Mouse (Mus musculus) spleen, postnatal 14 days (tissue): ENCODE data around the gene Osgepl1.
"Not testable (repeated sequence)": the region's sequence is repeated elsewhere in the genome, so short reads cannot be mapped to it uniquely, and the experiment has no call there.

Source experiments
- DNase-seq, 2 experiments: peaks; one replicate each; pipeline ENCODE4 v3.0.0; 2021 to 2022; ENCODE audit warnings: low spot score in 2 of 2

Gene Osgepl1

DNA sequence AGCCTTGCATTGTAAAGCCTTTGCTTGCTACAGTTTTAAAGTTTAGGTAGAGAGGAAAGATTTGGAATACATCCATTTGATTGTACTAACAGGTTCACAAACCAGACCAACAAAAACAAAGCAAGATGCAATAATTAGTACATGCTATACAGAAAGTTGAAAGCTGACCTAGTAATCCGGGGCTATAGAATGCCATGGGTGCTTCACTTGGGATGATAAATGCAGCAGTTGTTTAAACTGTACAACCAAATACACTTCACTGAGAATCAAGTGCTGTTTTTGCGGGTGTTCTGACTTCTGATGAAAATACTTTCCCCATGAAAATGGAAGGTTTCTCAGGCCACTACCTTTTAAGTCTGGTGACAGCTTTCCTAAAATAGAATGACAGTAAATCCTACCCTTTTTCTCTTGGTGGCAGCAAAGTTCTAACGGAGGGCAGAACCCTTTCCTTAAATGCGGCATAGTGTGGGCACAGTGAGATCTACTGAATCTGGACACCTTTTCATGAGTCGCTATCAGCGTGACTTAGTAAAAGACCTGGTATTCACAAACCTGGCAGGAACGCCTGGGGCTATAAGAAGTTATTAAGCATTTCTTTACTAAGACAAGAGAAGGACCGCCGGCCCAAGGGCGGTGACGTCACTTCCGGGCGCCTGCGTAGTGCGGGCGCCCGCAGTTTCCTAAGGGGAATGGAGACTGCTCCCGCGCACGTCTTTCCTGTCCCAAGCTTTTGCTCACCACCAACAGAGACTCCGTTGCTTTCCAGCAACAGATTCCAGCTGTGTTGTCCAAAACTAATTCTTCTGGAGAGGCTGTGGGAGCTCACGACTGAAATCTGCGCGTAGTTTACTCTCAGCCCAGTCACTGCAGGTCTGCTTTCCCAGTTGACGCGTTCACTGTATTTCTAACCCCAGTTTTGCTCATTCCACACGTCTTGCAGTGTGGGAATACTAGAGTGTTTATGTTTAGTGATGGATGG lies at the start of gene Osgepl1:
Gene Osgepl1, plus strand, starts transcription at position 636 of the 979 bp plus-strand sequence.
- peak; percentile 64 to 76 for DNase-seq

DNA sequence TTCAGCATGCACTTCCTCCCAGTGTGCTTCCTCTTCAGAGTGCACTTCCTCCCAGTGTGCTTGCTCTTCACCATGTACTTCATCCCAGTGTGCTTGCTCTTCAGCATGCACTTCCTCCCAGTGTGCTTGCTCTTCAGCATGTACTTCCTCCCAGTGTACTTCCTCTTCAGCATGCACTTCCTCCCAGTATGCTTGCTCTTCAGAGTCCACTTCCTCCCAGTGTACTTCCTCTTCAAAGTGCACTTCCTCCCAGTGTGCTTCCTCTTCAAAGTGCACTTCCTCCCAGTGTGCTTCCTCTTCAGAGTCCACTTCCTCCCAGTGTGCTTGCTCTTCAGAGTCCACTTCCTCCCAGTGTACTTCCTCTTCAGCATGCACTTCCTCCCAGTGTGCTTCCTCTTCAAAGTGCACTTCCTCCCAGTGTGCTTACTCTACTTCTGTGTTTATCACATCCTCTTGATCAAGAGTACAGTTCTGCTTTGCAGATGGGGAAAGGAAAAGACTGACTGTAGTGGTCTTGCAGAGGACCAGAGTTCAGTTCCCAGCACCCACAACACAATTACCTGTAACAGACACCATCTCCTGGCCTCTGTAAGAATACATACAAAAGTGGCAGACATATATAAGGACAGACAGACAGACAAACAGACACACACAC lies 48.3 kb upstream of the Osgepl1 start:
- not testable (repeated sequence) for DNase-seq

DNA sequence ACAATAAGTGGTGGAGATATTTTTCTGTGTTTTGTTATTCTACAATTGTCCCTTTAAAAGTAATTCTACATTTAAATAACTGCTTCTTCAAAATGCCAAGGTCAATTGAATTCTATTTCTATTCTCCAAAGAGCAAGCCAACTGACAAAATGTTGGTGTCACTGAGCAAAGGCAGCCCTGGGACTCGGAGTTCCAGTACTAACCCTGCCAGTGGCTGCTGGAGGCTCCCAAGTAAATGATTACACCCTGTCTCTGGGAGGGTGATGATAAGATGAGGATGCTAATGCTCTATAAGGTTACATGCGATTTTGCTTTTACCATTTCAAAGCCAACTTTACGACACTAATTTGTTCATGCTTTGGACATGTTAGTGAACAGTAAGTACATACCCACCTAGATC lies 43.5 kb upstream of the Osgepl1 start:
- no peak for DNase-seq

DNA sequence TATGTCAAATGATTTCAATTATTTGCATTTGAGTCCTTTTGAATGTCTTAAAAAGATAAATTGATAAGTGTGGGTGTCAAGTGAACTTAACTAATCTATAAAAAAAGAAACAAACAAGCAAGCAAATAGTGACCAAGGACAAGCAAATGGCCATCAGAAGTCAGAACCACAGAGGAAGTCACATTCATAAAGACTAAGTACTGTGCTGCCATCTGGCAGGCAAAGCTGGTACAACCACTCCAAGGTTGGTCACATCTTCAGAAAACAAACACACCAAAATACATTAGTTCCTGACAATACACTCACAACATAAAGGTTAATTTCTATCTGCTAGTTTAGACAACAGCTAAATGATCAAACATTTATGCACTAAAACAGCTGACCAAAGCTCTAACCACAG lies 40.8 kb upstream of the Osgepl1 start:
- no peak for DNase-seq

DNA sequence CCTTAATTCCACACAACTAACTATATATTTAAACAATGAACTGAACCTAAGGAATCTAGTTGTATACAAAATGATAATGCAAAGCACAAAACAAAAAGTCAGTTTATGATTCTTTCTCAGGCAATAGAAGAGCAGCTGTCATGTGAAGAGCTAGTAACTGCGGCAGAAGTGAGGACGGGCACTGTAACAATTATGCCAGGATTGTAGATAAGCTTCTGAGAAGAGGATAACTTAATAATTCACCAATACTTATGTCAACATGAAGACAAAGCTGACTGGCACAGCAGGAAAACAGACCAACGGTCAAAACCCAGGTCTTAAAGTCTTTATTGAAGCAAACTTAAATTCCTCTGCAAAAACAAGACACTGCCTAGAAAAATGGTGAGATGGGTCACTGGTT lies 22.2 kb upstream of the Osgepl1 start:
- DNase-seq, result no peak

DNA sequence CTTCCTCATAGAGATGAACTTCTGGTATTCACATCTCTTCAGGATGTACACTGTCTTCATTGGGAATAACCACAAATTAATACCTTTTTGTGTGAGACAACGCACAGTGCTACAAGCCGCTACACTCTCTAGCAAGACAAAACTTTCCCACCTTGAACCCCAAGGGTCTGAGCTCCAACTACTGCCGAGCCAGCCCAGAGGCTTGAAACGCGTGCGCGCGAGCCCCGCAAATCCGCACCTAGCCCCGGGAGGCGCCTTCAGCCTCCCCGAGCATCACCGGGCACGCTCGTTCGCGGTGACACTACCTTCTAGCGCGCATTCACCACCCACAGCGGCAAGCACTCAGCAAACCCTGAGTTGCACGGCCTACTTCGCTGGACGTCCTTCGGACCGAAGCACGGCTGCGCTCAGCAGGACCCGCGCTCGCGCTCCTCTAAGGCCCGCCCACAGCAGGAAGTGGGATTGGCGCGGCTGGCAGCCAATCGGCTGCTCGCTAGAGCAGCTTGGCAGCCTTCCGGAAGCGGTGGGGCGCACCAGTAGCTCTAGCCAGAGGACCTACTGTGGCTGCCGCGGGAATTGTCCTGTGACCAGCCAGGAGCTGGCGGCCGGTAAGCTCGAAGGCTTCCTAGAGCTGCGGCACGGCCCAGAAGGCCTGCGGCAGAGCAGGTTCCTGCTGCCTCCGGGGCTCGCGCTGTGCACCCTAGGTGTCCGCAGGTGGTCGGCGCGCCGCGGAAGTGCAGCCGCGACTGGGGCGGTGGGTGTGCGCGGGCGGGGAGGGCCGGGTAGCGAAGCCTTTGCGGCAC lies 16.6 kb upstream of the Osgepl1 start, which contains the start of the genes Pms1, Ormdl1 and Gm28778:
Gene Pms1, minus strand, starts transcription at position 438 of the 803 bp plus-strand sequence.
Gene Ormdl1, plus strand, starts transcription at position 515 of the 803 bp plus-strand sequence.
Gene Gm28778, plus strand, starts transcription at position 531 of the 803 bp plus-strand sequence.
- DNase-seq, result peak; percentile 86 to 88

DNA sequence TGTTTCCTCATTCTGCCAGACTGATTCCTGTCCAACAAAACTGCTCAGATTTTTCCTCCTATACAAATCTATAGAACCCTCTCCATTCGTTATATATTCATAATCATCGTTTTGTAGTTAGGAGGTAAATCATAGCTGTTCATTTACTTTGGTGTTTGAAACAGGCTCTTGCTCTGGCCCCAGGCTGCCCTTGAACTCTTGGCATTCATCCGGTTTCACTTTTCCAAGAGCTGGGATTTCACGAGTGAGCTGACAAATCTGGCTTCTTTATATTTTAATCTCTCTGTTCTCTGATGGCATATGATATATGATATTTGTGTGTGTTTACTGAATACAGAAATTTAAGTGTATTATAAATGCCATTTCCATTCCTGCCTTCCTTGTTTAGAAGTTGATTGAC lies 12.9 kb upstream of the Osgepl1 start:
- DNase-seq, result no peak

DNA sequence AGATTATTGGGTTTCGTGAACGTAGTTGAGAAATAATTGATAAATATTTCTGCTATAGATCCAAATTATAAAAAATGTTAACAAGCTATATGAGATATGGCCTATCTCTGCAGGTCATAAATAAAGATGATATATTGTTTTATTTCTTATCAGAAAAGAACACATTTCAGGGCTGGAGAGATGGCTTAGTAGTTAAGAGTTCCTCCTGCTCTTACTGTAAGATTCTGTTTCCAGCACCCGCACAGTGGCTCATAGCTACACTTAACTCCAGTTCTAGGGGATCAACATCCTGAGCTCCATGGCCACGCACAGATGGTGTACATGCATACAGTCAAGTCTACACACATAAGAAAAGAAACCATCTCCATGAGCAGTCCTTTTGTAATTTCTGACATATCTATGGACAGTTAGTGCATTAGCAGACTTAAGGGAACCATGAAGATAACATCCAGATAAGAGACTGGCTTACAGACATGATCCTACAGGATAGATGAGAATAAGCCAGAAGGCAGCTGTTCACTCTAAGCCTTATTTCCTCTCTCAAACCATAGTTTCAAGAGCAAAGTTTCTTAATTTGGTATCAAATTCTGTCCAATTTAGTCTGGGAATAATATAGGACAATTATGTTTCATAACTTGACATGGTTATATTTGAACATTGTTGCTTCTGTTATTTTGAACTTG lies 8.4 kb downstream of the Osgepl1 start:
- no peak for DNase-seq

DNA sequence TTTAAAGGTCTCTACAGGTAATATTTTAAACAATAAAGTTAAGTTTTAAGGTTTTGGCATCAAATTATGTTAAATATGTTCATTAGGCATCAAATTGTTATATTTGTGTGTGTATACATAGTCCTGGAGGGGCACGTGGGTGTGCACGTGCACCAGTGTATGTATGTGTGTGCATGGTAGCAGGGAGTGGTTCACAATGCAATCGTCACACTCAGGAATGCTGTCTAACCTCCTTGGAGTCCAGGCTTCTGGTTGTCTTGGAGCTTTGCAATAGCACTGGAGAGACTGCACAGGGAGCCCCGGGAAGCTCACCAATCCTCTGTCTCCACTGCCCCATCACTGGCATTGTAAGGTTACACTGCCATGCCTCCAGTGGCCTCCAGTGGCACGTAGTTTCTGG lies 9.8 kb downstream of the Osgepl1 start:
- DNase-seq, result no peak

DNA sequence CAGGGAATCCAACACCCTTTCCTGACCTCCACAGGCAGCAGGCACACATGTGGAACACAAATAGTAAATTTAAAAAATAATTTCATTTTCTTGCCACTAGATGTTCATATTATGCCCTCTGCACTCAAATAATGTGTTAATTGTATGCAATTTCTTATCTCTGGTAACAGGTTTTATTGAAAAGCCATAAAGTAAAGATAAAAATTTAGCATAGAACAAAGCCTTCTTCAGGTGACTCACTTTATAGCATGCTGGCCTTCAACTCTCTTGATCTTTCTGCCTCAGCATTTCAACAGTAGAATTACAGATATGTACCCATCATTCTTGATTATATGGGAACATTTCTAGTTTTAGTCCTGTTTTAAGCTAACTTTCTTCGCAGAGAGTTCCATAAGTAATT lies 10.9 kb downstream of the Osgepl1 start:
- DNase-seq, result no peak

DNA sequence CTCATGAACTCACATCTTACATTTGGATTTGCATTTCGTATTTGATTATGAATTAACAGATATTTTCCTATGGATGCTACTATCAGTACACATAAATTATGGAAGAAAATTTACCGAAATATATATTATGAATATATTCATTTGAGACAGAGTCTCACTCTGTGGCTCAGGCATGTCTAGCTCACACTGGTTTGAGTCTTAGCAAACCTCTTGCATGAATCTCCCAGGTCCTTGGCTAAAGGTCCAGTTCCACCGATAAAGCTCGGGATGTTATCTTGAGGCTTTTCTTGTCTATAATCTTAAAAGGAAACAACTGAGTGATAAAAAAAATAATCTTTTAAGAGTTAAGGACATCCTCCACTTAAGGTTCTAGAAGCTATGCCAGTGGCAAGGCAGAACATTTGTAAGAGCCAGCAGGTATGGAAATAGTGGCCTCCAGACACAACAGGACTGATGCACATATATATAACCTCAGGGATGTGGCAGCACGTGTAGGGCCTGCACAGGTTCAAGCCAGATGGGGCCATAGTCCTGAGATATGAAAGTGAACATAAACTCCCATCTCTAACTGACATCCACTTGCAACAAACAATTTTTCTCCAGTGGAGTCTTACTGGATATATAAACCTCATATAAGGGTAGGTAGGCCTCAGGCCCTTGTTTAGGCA lies 11.5 kb downstream of the Osgepl1 start:
- no peak for DNase-seq

DNA sequence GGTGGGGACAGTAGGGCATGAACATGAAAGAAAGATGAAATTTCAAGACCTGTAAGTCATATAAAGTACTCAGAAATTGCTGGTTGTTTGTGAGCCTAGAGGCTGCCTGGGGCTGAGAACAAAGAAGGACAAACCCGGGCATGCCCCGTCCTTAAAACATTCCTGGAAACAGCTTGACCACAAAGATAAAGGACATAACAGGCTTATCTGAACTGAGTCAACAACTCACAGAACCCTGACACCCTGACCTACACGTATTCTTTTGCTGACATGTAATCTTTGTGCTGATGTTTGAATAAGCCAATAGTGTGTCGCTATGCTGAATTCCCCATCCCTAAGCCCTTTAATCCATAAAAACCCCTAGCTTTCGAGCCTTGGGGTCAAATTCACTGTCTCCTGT lies 20.1 kb downstream of the Osgepl1 start:
- DNase-seq, result not testable (repeated sequence)

DNA sequence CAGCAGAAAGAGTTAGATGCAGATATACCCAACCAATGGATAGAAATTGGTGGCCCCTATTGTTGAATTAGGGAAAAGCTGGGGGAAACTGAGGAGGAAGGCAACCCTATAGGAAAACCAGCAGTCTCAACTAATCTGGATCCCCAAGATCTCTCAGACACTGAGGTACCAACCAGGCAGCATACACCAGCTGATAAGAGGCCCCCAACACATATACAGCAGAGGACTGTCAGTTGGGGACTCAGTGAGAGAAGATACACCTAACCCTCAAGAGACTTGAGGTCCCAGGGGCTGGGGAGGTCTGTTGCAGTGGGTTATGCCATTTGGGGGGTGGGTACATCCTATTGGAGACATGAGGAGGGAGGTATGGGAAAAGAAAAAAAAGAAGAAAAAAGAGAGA lies 22.0 kb downstream of the Osgepl1 start:
- DNase-seq, result no peak

DNA sequence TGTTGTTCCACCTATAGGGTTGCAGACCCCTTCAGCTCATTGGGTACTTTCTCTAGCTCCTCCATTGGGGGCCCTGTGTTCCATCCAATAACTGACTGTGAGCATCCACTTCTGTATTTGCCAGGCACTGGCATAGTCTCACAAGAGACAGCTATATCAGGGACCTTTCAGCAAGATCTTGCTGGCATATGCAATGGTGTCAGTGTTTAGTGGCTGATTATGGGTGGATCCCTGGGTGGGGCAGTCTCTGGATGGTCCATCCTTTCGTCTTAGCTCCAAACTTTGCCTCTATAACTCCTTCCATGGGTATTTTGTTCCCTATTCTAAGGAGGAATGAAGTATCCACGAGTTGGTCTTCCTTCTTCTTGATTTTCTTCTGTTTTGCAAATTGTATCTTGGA lies 24.0 kb downstream of the Osgepl1 start:
- DNase-seq, result not testable (repeated sequence)

DNA sequence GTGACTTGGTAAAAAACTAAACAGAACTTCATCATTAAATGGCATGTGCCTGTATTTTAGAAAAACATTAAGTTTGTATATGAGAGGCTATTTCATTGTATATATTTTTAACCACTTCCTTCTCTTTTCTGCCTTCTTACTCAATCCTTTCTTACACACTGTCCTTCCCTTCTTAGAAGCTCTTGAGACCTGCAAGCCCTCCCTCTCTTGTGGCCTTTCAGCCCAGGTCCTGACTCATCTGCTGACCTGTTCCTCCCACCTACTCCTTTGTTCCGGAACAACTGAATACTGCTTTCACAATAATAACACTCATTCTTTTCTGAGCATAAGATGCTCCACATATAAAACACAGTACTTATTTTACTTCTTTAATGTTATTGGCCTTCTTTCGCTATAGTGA lies 27.6 kb downstream of the Osgepl1 start:
- no peak for DNase-seq

DNA sequence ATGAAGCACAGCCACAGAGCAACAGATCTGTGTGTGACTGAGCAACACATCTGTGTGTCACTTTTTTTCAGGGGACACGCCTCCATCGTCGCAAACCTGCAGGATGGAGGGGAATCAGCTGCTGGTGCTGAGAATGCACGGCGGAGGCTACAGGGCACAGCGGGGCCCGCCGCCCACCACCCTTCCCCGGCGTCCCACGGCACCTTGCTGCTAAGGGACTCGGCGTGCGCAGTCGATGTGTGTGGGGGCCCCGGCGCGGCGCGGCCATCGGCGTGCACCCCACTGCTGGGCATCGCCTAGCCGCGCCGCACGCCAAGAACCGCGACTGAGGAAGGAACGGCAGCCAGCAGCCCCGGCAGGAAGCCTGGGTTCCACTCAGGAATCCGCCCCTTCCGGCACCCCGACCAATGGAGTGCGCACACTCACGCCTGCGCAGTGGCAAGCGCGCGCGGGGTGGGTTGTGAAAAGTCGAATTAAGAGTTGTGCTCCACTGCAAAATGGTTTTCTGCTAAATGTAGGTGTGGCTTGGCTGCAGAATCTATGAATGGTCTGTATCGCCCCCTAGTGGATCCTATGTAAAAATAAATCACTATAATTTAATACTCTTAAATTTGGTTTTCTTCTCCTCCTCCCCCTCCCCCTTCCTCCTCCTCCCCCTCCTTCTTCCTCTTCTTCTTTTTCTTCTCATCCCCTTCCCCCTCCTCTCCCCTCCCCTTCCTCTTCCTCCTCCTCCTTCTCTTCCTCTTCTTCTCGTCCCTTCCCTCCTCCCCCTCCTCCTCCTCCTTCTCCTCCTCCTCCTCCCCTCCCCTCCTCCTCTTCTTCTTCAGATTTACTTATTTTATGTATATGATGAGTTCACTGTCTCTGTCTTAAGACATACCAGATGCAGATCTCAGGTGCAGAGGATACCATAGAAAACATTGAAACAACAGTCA lies 39.2 kb downstream of the Osgepl1 start, which contains the start of the genes Asdurf, Gm28551 and Asnsd1:
Gene Asdurf, minus strand, starts transcription at position 293 of the 935 bp plus-strand sequence.
Gene Gm28551, minus strand, starts transcription at position 341 of the 935 bp plus-strand sequence.
Gene Asnsd1, minus strand, starts transcription at position 426 of the 935 bp plus-strand sequence.
- peak; percentile 95 to 96 for DNase-seq

DNA sequence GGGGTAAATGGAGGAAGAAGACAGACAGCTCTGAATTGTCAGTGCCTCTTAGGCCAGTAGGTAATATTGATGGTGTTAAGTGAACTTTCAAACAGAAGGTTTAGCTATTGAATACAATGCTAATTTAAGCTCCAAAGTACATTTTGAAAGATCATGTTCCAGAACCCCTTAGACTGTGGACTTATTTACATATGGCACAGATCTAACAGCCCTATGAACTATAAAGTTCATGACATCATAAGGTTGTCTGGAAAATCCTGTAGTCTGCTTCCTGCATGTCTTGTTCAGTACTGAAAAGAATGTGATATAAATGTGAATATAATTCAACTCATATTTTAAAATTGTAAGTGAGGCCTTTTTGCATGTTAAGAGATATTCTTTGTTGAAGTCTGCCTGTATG lies 45.6 kb downstream of the Osgepl1 start:
- no peak for DNase-seq
